8 mouse cellular contexts compared by ENCODE assay signal in genomic region chrX:136975397-136975796, GRCm38 (mm10). TPM values are rescaled to one million over a fixed set of nuclear protein-coding genes. Genes with fewer than 3 reads are reported as not detected.
DNase-seq lines count a peak whose midpoint lies in the region; ATAC-seq and TF ChIP-seq lines count a peak whose summit lies in the region.
"Not testable (repeated sequence)": the region's sequence is repeated elsewhere in the genome, so short reads cannot be mapped to it uniquely, and the experiment has no call there.

Tmsb15b2 (minus strand) TSS chrX:136975497.

- H3K27ac ChIP-seq in ES-E14 (ENCODE audit: insufficient read depth, low read depth, low read length, poor library complexity, severe bottlenecking); embryonic facial prominence, embryonic 10.5 days (replicated peaks); hindbrain, embryonic 15.5 days (replicated peaks); limb, embryonic 14.5 days (replicated peaks; ENCODE audit: low read depth, low read length); midbrain, embryonic 11.5 days (ENCODE audit: low read depth, low read length); stomach, embryonic 14.5 days (ENCODE audit: low read length): not testable (repeated sequence)

- WGBS in embryonic facial prominence, embryonic 10.5 days: 88% methylated on average over 6 of the region's 6 CpGs
- WGBS in hindbrain, embryonic 15.5 days: 89% methylated on average over 6 of the region's 6 CpGs
- 84% methylated on average over 6 of the region's 6 CpGs for WGBS in limb, embryonic 14.5 days
- WGBS in midbrain, embryonic 11.5 days: 83% methylated on average over 6 of the region's 6 CpGs
- WGBS in stomach, embryonic 14.5 days: 78% methylated on average over 6 of the region's 6 CpGs

- not testable (repeated sequence) for ATAC-seq in hindbrain, embryonic 15.5 days (ENCODE audit: low FRiP score, low read depth); limb, embryonic 14.5 days (ENCODE audit: low FRiP score, low read depth); midbrain, embryonic 11.5 days (ENCODE audit: low FRiP score); stomach, embryonic 14.5 days (ENCODE audit: insufficient number of reproducible peaks, insufficient read depth, low FRiP score, low read depth)

- peak within 1 kb of the TSS; percentile 60 for H3K4me2 ChIP-seq in hindbrain, embryonic 15.5 days
- peak within 1 kb of the TSS; percentile 47 for H3K4me2 ChIP-seq in limb, embryonic 14.5 days (replicated peaks; ENCODE audit: low read depth, low read length, severe bottlenecking)
- peak within 1 kb of the TSS; percentile 48 for H3K4me2 ChIP-seq in midbrain, embryonic 11.5 days
- H3K4me2 ChIP-seq in stomach, embryonic 14.5 days (replicated peaks; ENCODE audit: low read depth, low read length): peak within 1 kb of the TSS; percentile 42

- H3K4me1 ChIP-seq in ES-E14 (ENCODE audit: control insufficient read depth in 2 of 2, insufficient read depth in 2 of 2, low read length in 2 of 2, poor library complexity in 1 of 2); embryonic facial prominence, embryonic 10.5 days; hindbrain, embryonic 15.5 days (replicated peaks); limb, embryonic 14.5 days (ENCODE audit: control insufficient read depth, insufficient read depth, low read length); midbrain, embryonic 11.5 days (ENCODE audit: control insufficient read depth, insufficient read depth, low read length); stomach, embryonic 14.5 days (ENCODE audit: control insufficient read depth, insufficient read depth, low read length): not testable (repeated sequence)

- not testable (repeated sequence) for H3K27me3 ChIP-seq in embryonic facial prominence, embryonic 10.5 days (replicated peaks; ENCODE audit: low read depth, poor library complexity, severe bottlenecking); hindbrain, embryonic 15.5 days; limb, embryonic 14.5 days (ENCODE audit: control insufficient read depth, insufficient read depth, low read length); midbrain, embryonic 11.5 days (ENCODE audit: control insufficient read depth, insufficient read depth, low read length); stomach, embryonic 14.5 days (ENCODE audit: control insufficient read depth, insufficient read depth, low read length)

- not testable (repeated sequence) for DNase-seq in ES-E14 (ENCODE audit: low read depth, low spot score); embryonic facial prominence, embryonic 10.5 days (ENCODE audit: low spot score); frontal cortex, adult 2 months (ENCODE audit: extremely low spot score in 1 of 2, low spot score in 1 of 2); layer of hippocampus, adult 8-10 months (ENCODE audit: low spot score in 2 of 2); limb, embryonic 14.5 days (ENCODE audit: low spot score); midbrain, embryonic 11.5 days (ENCODE audit: low spot score, missing footprints)

- H3K36me3 ChIP-seq in ES-E14 (ENCODE audit: control insufficient read depth, insufficient read depth, low read length, poor library complexity, severe bottlenecking); embryonic facial prominence, embryonic 10.5 days (replicated peaks); hindbrain, embryonic 15.5 days; limb, embryonic 14.5 days (ENCODE audit: control insufficient read depth, insufficient read depth, low read length); midbrain, embryonic 11.5 days (ENCODE audit: control insufficient read depth, insufficient read depth, low read length); stomach, embryonic 14.5 days (ENCODE audit: control insufficient read depth, insufficient read depth, low read length): not testable (repeated sequence)

- TF ChIP-seq POLR2A in limb, embryonic 14.5 days (IDR thresholded peaks at IDR 0.05; ENCODE audit: borderline replicate concordance, extremely low read depth, insufficient read depth, insufficient read length): not testable (repeated sequence)

- H3K9ac ChIP-seq in ES-E14 (ENCODE audit: insufficient read depth, low read depth, low read length, poor library complexity, severe bottlenecking): peak within 1 kb of the TSS; percentile 43
- peak within 1 kb of the TSS; percentile 52 for H3K9ac ChIP-seq in hindbrain, embryonic 15.5 days
- H3K9ac ChIP-seq in limb, embryonic 14.5 days (ENCODE audit: low read depth, low read length, severe bottlenecking): peak within 1 kb of the TSS; percentile 50; the same call in 1 of the 2 replicates
- peak within 1 kb of the TSS; percentile 48; the same call in 1 of the 2 replicates for H3K9ac ChIP-seq in midbrain, embryonic 11.5 days (ENCODE audit: low read length)
- H3K9ac ChIP-seq in stomach, embryonic 14.5 days (replicated peaks; ENCODE audit: low read depth, low read length): not testable (repeated sequence)

- in situ Hi-C loops in ES-E14 (cut with MboI; ENCODE audit: low sequenced_read_pairs in 2 of 2, unreplicated experiment in 2 of 2): not testable (repeated sequence)

- H3K9me3 ChIP-seq in ES-E14 (ENCODE audit: control insufficient read depth, insufficient read depth, low read depth, low read length); embryonic facial prominence, embryonic 10.5 days; hindbrain, embryonic 15.5 days; limb, embryonic 14.5 days (ENCODE audit: control insufficient read depth, low read length); midbrain, embryonic 11.5 days (ENCODE audit: control insufficient read depth, low read length); stomach, embryonic 14.5 days (ENCODE audit: control insufficient read depth, low read depth, low read length): not testable (repeated sequence)

- peak within 1 kb of the TSS; percentile 73 to 77 for H3K4me3 ChIP-seq in ES-E14 (ENCODE audit: insufficient read depth in 1 of 2, low read depth in 1 of 2, low read length in 2 of 2, poor library complexity in 1 of 2, severe bottlenecking in 1 of 2)
- peak within 1 kb of the TSS; percentile 58 for H3K4me3 ChIP-seq in embryonic facial prominence, embryonic 10.5 days
- H3K4me3 ChIP-seq in hindbrain, embryonic 15.5 days: peak within 1 kb of the TSS; percentile 46
- peak within 1 kb of the TSS; percentile 41 for H3K4me3 ChIP-seq in limb, embryonic 14.5 days (replicated peaks; ENCODE audit: low read length)
- H3K4me3 ChIP-seq in midbrain, embryonic 11.5 days (ENCODE audit: low read depth, low read length): peak within 1 kb of the TSS; percentile 31
- peak within 1 kb of the TSS; percentile 33 for H3K4me3 ChIP-seq in stomach, embryonic 14.5 days (ENCODE audit: low read depth, low read length)

RNA-seq across cellular contexts. Expression of gene Tmsb15b2, which starts in this region (rescaled TPM):
- total RNA-seq in ES-E14 (2012; rRNA removed): 10.8 and 17.1 TPM in 2 replicates
- polyA plus RNA-seq in embryonic facial prominence, embryonic 10.5 days (2016; fragmentation: Nextera tagmentation; extraction: Ambion mirVana): 50.6 and 62.9 TPM in 2 replicates
- 22.5 and 30.0 TPM in 2 replicates for polyA plus RNA-seq in frontal cortex, adult 2 months (2012; rRNA removed)
- polyA plus RNA-seq in hindbrain, embryonic 15.5 days (2015; fragmentation: Nextera tagmentation; extraction: Ambion mirVana): 78.8 and 84.8 TPM in 2 replicates
- 10 to 100 TPM; 11.6 to 19.9 (median 16.2) TPM for total RNA-seq in layer of hippocampus, adult 8-10 months (2022)
- 13.4 and 19.8 TPM in 2 replicates for polyA plus RNA-seq in limb, embryonic 14.5 days (2012; rRNA removed)
- polyA plus RNA-seq in limb, embryonic 14.5 days (2014; fragmentation: Nextera tagmentation; extraction: Ambion mirVana): 51.9 and 55.5 TPM in 2 replicates
- 60.9 and 62.2 TPM in 2 replicates for polyA plus RNA-seq in midbrain, embryonic 11.5 days (2014; fragmentation: Nextera tagmentation; extraction: Ambion mirVana)
- polyA plus RNA-seq in stomach, embryonic 14.5 days (2014; fragmentation: Nextera tagmentation; extraction: Ambion mirVana): 46.0 and 50.6 TPM in 2 replicates
